Mouse (Mus musculus) E14TG2a.4 (cell line): ENCODE results near the gene Nxpe3.

Experiments
- CTCF ChIP-seq: conservative IDR thresholded peaks from 2 replicates; pipeline ENCODE4 v1.5.1; 2014; ENCODE audit warnings: low read length
- NANOG ChIP-seq: IDR thresholded peaks from 2 replicates; pipeline ENCODE4 v1.6.1; 2014; ENCODE audit warnings: borderline replicate concordance, low read length, mixed read lengths

DNA sequence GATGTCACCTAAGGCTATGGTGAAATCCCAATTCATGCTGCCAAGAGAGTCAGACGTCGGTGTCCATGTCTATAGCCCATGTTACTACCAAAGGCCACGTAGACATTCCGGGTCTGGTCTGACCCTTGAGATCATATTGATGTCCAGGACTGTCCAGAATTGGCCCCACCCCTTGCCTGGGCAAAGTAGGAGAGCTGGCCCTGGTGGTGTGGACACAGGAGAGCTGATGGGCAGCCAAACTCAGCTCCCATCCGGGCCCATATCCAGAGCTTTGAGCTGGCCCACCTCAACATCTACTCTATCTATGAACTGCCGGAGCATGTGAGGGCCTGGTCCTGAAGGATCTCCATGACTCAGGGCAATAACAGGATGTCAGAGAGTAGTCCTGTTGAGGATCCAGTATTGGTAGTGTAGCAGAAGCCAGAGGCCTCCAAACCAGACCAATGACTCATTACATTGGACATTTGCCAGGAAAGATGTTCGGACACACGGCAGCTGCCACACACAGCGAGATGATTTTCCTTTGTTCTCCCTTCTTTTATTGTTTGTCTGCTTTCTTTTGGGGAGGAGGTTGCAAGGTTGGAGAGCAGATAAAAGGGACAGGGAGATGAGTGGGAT lies 3.4 kb upstream of the Nxpe3 start:
- TF ChIP-seq CTCF: no peak
- TF ChIP-seq NANOG: no peak
